Mouse (Mus musculus): ENCODE results near the gene Klhl8.

The Klhl8 gene

DNA sequence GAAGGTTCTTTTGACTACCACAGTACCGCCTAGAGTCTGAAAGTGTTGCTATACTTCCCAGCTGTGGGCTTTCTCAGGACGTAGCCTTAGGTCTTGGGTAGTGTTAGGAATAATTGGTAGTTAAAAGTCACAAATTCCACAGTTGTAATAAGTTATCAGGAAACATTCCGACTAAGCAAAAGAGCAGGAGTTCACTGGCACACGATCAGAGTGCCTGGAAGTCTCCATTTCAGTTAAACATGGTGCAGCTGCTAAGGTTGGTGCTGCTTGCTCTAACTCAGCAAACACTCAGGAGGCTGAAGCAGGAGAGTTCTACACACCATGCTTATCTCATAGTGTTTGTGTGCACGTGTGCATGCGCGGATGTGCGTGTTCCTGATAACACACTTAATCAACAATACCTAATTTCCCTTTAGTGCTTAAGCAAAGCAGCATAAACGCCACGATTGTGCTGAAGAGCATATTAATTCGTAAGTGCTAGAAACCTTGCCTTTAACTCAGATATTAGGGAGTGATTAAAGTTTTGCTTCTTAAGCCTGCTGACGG is 97.0 kb downstream of the Klhl8 start:
- DNase-seq (ENCODE audit: low read depth), result no peak

DNA sequence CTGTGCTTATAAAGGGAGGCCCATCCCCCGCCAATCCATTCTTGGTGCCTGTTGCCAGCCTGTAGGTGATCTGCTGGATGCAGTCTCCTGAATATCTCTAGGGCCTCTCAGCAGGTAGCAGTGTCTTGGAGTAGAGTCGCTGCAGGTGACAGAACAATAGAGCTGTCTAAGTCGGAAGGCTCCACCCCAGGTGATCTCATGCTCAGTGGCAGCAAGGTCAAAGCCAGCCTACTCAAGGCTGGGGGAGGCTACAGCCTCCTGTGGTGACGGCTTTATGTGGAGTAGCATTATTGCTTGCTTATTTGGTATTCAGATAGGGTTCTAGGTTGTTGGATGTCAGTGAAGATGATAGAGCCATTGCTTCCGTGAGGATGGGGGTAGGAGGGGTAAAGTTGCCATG is 97.8 kb downstream of the Klhl8 start:
- no peak for DNase-seq (ENCODE audit: low read depth)
